Mouse (Mus musculus): ENCODE measurements around the gene Ints13.
A peak's percentile ranks its signal among the peaks of the same experiment; 100 is the strongest.
"Not testable (repeated sequence)": the region's sequence is repeated elsewhere in the genome, so short reads cannot be mapped to it uniquely, and the experiment has no call there.

The Ints13 gene

DNA sequence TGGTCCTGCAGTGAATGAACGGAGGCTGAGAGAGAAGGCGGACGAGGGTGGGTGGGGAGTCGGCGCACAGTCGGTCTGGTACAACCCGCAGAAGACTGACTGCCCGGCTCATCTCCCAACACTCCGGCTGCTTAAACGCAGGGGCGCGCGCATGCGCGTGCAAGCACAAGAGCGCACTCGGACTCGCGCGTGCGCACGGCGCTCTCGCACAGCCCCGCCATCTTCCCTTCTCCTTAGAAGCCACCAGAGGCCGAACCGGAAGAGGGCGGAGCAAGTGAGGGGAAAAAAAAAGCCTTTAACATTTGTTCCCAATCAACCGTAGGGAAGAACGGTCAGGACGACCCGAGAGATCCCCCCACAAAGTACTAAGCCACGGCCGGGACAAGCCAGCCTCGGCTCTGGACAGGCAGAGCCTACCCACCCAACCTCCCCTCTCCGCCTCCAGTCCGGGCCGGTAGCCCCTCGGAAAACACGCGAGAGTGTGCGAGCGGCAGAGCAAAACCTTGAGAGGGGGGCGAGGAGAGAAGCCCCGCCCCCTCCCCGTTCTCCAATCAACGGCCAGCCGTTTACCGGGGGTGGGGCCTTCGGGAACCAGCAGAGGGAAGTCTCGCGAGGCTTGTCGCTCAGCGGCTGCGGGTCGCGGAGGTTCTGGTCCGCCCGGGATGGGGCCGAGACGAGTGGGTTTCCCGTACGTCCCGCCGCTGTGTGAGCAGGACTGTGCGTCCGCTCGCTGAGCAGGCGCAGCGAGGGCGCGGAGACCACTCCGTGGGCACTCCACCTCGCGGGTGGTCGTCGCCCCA lies at the start of gene Ints13:
TSS of gene Ints13 (minus strand) at position 526 of the 800 bp plus-strand sequence.
- DNase-seq: peak; percentile 99

DNA sequence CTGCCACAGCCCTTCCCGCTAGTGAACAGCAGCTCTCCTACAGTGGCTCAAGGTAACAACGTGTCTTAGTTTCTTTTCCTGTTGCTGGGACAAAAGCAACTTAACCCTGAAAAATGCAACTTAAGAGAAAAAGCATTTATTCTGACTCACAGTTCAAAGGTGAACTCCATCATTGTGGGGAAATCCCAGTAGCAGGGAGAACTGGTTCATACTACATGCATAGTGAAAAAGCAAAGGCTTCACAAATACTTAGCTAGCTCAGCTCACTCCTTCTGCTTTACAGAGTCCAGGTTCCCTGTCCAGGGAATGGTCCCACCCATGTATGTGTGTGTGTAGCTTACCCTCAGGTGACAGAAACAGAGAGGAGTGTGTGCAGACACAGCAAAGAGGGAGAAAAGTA lies 39.0 kb upstream of the Ints13 start:
- DNase-seq: no peak

DNA sequence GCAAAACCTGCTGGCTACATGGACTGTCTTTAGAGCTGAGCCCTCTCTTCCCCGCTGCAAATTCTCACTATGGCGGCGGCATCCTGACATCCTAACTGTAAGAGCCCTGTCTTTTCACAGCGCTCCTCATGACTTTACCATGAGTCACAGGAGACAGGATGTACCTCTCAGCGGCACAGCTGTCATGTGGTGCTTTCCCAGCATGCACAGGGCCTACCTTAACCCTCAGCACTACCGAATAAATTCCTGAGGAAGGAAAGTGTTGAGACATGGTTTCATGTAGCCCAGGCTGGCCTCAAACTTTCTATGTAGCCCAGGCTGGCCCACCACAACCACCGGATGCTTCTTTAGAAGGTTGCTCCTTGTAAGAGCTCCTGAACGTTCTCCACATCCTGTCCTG lies 38.3 kb upstream of the Ints13 start:
- DNase-seq: no peak

DNA sequence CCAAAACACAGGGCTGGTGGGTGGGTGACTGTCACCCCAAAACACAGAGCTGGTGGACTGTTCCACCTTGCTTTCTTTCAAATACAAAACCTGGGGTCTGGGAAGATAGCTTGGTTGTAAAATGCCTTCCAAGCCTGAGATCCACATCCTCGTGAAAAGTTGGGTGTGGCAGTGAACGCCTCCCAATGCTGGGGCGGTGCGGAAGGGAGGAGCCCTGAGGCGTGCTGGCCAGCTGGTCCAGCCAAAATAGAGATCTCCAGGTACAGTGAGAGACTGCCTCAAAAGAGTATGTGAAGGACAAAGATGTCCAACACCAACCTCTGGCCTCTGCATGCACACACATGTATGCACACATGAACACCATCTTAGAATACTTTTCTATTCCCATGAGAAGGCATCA lies 36.9 kb upstream of the Ints13 start:
- DNase-seq: no peak

DNA sequence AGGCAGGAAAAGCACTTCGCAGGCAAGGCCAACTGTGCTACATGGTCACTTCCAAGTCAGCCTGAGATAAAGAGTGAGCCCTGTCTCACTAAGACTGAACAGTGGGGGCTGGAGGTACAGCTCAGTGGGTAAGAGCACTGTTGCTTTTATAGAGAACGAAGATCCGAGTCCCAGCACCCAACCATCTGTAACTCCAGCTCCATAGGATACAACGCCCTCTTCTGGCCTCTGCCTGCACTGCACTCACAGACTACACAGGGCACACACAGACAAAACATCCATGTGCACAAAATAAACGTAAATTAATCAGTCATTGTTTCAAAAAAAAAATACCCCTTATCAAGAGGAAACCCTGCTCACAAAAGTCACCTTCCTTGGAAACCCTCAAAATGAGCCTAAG lies 36.3 kb upstream of the Ints13 start:
- DNase-seq: no peak

DNA sequence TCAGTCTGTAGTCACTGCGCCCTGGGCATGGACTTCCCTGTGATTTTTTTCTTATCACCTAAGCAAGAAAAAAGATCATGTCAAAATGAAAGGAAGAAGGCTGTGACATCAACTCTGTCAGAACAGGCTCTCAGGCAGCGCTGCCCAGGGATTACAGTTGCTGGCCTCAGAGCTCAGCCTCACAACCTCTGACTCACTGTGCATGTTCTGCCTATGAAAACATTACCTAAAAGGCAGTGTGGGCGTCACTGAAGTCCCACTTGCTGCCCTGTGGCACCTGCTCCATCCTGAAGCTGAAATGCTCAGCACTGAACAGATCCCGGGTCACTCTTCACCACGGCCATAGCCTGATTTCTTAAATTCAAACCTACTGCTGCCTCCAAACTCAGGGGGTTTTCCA lies 35.1 kb upstream of the Ints13 start:
- DNase-seq: no peak

DNA sequence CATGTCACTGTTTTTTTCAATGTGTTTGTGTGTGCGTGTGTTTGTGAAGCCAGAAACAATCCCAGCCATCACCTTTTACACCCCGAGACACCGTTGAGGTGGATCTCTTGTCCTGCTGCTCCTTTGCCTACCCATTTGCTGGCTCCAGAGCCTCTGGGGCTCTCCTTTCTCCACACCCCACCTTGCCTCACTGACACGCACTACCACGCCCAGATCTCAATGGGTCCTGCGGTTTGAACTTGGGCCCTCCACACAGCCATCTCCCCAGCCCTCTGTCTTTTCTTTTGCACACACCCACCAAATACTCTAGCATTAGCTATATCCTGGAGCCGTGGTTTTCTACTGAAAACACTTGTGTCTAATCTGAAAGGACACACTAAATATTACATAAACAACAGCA lies 34.3 kb upstream of the Ints13 start:
- DNase-seq: no peak

DNA sequence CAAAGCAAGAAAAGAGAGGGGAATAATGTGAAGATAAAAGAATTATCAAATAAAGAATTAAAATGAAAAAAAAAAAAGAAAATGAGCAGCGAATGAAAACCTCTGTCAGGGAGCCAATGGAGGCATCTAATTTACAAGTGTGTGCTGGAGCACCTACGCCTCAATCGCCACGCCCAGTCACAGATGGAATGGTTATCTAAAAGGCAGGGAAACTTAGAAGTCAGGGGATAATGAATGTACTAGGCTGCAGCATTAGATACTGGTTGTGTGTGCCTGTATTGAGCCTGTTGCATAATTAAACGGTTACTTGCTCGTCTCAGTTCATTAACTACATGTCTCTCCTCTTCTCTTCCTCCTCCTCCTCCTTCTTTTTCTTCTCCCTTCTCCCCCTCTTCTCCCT lies 33.8 kb upstream of the Ints13 start:
- no peak for DNase-seq

DNA sequence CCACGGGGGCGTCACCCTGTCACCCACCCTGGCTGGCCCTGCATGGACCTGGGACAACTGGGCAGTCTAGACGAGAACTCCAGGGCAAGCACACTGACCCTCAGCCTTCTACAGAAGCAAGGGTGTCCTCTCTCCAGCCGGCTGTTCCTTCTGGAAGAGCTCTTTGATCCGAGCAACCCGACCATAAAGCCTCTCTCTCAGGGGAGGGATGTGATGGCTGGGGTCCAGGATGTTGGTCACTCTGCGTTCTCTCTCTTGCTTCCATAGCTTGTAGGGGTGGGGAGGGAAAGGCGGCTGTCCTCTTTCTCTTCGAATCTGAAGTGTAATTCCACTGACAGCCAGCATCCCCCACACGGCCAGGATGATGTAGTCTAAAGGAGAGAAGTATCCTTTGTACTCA lies 26.0 kb upstream of the Ints13 start:
- peak; percentile 57 for DNase-seq

DNA sequence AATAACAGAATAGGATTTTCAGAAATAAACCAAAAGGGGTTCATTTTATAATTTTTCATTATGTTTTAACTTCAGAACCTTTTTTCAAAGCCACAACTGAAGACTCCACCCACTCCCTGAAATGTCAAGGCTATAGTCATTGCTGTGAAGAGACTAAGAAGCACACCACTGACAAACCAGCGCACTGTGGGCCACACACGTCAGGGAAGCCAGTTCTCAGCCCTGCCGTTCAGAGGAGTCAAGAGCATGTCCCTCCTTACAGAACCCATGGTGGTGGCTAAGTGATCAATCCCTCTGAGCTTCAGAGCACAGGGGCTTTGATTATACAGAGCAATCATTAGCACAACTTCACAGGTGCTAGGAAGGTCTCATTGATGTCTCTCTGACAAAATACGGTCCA lies 25.0 kb upstream of the Ints13 start:
- no peak for DNase-seq

DNA sequence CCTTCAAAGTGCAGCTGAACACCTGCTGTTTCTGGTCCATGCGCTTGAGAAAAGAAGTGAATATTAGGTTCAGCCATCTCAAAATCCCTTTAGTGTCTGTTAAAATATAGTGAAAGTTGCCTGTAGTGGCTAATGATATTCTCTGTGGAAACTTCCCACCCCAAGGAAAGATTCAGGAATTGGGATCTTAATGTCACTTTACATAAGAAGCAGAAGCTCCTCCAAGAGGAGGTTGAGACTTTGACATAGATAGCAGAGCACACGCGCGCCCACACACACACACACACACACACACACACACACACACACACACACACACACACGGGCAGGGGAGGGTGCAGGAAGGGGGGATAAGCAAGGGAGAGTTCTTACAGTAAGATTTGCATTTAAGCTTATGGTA lies 7.5 kb upstream of the Ints13 start:
- DNase-seq: no peak

DNA sequence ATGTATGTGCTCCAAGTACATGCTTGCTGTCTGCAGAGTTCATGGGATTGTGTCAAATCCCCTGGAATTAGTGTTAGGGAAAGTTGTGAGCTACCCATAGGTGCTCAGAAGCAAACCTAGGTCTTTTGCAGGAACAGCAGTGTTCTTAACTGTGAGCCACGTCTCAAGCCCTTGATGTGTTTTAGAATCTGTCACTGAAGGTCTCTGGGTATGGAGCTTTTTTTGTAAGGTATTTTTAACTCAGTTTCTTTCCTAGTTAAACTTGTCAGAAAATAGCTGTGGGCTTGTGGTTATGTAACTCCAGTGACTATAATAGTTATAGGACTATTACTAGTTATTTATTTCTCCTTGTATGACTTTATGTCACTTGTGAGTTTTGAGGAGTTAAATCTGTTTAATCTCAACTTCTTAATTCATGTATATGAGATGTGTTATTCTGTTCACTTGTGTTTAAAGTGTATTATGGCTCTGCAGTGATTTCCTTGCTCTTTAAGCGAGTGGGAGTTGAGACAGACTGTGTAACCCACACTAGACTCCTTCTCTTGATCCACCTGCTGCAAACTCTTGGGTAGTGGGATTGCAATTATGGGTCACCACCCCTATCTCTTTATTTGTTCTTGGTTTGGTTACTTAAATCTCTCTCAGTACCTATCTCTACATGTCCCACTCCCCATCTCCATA lies 5.9 kb upstream of the Ints13 start:
- no peak for DNase-seq

DNA sequence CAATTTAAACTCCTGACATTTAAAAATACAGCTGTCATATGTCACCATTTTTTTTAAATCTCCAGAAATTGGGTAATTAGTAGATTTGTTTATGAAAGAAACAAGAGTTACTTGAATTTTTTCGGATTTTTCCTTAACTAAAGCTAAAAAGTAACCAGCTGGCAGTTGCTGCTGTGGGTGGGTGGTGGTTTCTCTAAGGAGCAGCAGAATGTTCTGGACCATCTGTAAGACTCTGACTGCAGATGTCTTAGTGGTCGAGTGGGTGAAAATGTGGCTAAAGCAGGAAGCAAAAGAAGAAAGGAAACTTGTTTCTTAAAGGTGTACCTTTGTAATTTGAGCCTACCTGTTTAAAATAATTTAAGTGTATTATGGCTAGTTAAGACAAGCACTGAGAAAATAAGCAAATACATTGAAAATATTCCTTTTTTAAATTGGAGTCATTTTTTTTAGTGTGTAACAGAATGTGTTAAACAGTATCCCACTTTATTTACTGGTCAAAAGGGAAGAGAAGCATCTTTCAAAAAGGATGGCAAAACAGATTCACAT lies 2.8 kb upstream of the Ints13 start:
- no peak for DNase-seq

DNA sequence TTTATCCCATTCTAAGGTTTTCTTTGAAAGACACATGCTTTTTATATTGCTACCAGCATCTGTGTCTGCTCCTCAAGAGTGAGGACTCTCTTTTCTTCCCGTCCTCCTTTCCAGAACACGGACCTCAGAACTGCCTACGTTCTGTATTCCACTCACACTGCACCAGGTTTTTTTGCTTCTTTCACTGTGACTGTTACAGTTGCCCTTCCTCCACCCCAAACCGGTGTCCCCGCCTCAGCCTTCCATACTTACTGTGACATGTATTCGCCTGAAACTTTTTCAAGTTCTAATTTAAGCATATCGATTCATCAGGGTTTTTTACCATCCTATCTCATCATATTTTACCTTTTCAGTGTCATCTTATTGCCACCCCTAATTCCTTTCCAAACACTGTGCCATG lies 951 bp upstream of the Ints13 start:
- peak; percentile 16 for DNase-seq

DNA sequence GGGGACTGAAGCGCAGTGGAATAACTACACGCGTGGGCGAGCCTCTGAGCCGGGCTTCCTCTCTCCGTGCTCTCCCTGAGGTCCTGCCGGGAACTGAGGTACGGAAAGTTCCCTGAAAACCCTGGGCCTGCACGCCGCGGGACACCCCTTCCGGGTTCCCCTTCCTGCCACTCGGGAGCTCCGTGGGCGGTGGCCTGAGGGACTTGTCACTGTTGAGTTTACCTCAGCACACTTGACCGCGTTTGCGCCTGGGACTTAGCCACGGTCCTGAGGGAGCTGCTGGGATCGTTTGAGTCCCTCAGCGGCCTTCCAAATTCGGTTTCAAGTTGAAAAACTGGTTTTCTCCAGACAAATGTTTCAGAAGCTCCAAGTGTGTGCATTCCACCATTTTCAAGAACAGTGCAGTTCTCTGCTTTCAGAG lies 486 bp upstream of the Ints13 start:
- peak; percentile 84 for DNase-seq

DNA sequence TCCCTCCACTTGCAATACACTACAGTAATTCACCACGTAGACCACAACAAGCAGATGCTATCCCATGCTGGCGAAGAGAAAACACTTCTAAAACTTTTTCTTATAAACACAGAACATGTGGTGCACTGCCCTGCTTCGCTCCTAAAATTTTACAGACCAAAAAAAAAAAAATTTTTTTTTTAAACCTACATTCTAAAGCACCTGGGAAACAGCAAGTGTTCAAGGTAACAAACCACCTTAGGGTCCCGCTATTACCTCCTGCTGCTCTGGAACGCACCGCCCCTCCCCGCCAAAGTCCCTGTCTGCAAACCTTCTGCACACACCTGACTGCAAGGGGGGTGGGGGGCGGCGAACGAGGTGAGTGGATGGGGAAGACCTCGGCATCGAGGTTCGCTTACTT lies 732 bp downstream of the Ints13 start, which contains the start of gene Fgfr1op2:
TSS of gene Fgfr1op2 (plus strand) at position 301 of the 400 bp plus-strand sequence.
- no peak for DNase-seq

DNA sequence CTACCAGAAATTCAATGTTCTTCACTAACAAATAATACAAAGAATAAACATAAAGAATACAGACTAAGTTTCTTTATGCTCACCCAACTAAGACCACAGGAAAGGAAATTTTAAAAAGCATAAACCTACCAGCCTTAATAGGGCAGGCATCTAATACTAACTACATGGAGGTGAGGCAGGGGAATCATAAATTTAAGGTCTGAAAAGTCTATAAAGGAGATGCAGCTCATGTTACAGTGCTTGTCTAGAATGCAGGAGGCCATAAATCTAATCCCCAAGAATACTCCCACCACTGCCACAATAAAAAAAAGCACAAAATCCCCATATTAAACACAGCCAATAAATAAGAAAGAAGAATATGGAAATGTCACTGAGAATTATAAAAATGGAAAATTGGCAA lies 5.6 kb downstream of the Ints13 start:
- no peak for DNase-seq

DNA sequence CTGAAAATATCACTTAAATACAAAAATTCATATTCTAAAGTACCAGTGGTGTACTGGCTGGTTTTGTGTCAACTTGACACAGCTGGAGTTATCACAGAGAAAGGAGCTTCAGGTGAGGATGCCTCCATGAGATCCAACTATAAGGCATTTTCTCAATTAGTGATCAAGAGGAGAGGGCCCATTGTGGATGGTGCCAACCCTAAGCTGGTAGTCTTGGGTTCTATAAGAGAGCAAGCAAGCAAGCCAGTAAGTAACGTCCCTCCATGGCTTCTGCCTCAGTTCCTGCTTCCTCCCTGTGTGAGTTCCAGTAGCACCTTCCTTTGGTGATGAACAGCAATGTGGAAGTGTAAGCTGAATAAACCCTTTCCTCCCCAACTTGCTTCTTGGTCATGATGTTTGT lies 15.2 kb downstream of the Ints13 start:
- not testable (repeated sequence) for DNase-seq

DNA sequence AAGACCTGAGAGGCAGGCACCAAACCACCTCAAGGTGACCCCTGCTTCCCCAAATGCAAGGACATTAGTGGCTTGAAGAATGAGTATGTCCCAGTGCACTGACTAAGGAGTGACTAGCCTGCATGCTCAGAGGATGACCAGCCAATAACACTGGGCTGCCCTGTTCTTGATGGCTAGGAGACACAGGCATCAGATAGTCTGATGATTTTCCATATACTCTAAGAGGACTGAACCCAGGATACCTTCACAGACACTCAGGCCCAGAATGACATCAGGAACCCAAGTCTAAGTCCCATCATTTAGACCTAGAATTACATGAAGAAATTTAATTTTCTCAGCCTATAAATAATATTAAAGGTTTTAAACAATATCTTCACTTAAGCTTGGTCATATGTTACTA lies 26.3 kb downstream of the Ints13 start:
- DNase-seq: no peak

DNA sequence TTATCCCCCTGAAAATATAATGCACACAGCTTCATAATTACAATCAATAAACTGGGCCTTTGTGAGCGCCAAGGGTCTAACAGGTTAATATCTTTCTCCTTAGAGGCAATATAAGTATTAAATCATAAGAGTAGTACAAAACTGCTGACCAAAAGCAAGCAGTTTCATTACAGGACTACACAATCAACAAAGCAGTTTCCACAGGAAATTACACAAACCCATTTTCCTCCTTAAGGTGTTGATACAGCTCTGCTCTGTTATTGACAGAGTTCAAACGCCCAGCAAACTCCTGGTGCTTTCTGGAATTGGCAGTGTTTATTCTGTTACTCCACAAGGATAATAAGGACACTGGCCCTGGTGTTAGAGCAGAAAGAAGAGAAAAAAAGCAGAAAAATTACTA lies 27.2 kb downstream of the Ints13 start:
- no peak for DNase-seq

DNA sequence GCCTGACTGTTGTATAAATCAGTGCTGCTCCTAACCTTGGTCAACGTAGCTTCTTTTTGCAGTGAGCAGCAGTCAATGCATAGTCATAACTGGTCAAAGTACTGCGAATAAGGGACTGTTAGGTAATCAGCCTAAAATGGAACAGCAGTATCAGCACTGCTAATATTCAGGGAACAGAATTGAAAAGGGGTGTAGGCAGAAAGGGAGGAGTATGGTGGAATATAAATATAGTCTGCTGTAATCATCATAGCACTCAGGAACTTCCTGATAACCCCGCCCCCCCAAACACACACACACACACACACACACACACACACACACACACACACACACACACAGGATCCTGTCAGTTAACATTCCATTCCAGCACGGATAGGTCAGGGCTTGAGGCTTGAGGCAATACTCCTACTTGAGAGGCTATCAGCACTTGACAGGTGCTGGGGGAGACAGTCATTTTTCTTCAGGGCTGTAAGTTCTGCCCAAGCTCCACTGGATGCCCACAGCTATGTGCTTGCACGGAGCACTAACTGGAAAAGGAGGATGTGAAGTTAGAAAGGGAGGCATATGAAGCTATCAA lies 32.3 kb downstream of the Ints13 start:
- no peak for DNase-seq

DNA sequence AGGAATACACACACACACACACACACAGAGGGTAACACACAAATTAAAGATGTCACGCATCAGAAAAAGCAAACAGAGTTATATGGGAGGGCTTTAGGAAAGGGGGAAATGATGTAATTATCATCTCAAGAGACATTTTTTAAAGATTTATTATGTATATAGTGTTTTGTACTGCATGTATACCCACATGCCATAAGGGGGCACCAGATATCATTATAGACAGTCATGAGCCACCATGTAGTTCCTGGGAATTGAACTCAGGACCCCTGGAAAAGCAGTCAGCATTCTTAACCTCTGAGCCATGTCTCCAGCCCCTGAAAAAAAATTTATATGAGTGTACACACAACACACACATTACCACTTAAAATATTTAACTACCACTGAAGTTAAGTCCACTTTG lies 33.0 kb downstream of the Ints13 start:
- DNase-seq: no peak

DNA sequence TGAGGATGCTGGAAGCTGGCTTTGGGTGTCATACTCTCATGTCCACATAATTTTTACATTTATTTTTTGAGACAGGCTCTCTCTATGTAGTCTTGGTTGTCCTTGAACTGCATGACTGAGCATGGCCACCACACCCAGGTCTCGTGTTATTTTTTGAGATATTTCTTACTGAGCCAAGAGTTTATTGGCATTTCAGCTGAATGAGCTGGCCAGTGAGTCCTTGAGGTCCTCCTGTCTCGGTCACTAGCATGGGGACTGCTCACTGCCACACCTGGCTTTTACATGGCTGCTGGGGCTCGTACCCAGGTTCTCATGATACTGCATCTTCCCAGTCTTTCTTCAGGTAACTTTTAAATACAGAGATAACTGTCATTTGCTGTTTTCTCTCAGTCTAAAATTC lies 37.2 kb downstream of the Ints13 start:
- no peak for DNase-seq

DNA sequence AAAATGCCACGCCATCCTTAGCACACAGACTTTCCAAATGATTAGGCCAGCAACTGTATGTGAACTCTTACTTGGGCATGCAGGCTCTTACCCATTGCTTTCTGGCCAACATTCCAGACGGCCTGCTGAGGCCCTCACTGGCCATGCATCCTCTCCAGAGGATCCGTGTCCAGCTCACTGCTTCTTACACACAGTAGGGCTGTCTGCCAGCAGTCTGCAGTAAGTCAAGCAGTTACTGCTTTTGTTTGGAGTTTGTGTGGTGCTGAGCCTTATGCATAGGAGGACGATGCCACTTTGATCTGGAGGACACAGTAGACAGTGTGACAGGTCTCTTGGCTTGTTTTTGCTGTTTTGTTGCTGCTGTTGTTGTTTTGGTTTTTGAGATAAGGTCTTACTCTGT lies 39.0 kb downstream of the Ints13 start:
- no peak for DNase-seq
